Mouse (Mus musculus) activated CD4-positive, CD25-positive, alpha-beta regulatory T cell, adult 4 months (primary cell): ENCODE data around the gene Plce1. TPM values are rescaled to one million over a fixed set of nuclear protein-coding genes. Genes with fewer than 3 reads are reported as not detected.

Experiments used
- polyA plus RNA-seq, 2 experiments: library from polyadenylated mRNA; unstranded; fragments of 100-300 nt; shearing (Covaris generic); gene quantifications; one replicate each; pipeline ENCODE4 v1.2.1; 2017

The Plce1 gene
- polyA plus RNA-seq, 2 experiments from 2014 or later = 0.13 TPM; not detected in 1

Other genes with a start within 250 kb of the Plce1 start
- not detected for gene Lgi1, start 216.6 kb upstream of the Plce1 start, polyA plus RNA-seq
- 1 to 10 TPM; 5.7 to 5.9 TPM for gene Slc35g1, start 85.1 kb upstream of the Plce1 start, polyA plus RNA-seq